Mouse (Mus musculus) cerebellum, adult 2 months (tissue): ENCODE data around the gene Tspo. TPM values are rescaled to one million over a fixed set of nuclear protein-coding genes. Genes with fewer than 3 reads are reported as not detected.

ENCODE experiments used
- DNase-seq, 2 experiments: peaks; one replicate each; pipeline ENCODE4 v3.0.0; 2021
- H3K27ac ChIP-seq: fragments of 200-500 bp; 2 replicates; pipeline ENCODE4 v1.5.1; 2012; ENCODE audit warnings: low read length, control low read depth, inconsistent platforms; ENCODE audit not compliant: insufficient read depth
- H3K27me3 ChIP-seq: fragments of 200-500 bp; 2 replicates; pipeline ENCODE4 v1.6.1; 2012; ENCODE audit warnings: inconsistent platforms, mild to moderate bottlenecking, low read length, moderate library complexity; ENCODE audit not compliant: control insufficient read depth, insufficient read depth
- H3K4me1 ChIP-seq: fragments of 200-500 bp; 2 replicates; pipeline ENCODE4 v1.6.1; 2011; ENCODE audit warnings: low read length; ENCODE audit not compliant: control insufficient read depth, insufficient read depth
- H3K4me3 ChIP-seq: fragments of 200-500 bp; replicated peaks from 2 replicates; pipeline ENCODE3; 2011; ENCODE audit warnings: mild to moderate bottlenecking, low read depth, low read length, control low read depth; ENCODE audit not compliant: insufficient read depth
- CTCF ChIP-seq: fragments of 200-500 bp; IDR thresholded peaks from 2 replicates; pipeline ENCODE4 v1.5.1; 2011; ENCODE audit warnings: low read depth, mild to moderate bottlenecking, control low read depth, low read length, moderate library complexity, borderline replicate concordance; ENCODE audit not compliant: insufficient read depth
- POLR2A ChIP-seq: fragments of 200-500 bp; IDR thresholded peaks from 2 replicates; pipeline ENCODE4 v1.6.1; 2011; ENCODE audit warnings: low read length, control low read depth, borderline replicate concordance; ENCODE audit not compliant: insufficient read depth
- WGBS: fragments of 180-500 bp; shearing (Covaris S2); methylation state at CpG from one replicate; pipeline ENCODE4 v1.1.7; 2018; 5-methylcytosine and 5-hydroxymethylcytosine counted together
- polyA plus RNA-seq: library from polyadenylated mRNA; depleted of rRNA; stranded (reverse); fragments of >200 nt; gene quantifications from 2 replicates; pipeline ENCODE4 v1.2.3, GENCODE M21; 2012

Tspo gene
- polyA plus RNA-seq, 1 experiment, result 12.2 TPM

GRCm38 (mm10) chr15:83574731-83575351 is 11.4 kb downstream of the Tspo start:
- Histone ChIP-seq H3K4me1 (no peaks in the 10 kb centered on the region), H3K4me3 (no peak overlapping the region), H3K27me3 (no peaks in the 10 kb centered on the region), H3K27ac (no peak overlapping the region)
- 71% methylated on average over 6 of the region's 6 CpGs for WGBS
- no peak for TF ChIP-seq POLR2A
- no peak for TF ChIP-seq CTCF
- DNase-seq, result no peak

- WGBS, result 96% methylated on average over 8 of the region's 8 CpGs
- DNase-seq, result no peak
- H3K4me3 ChIP-seq, result no peak overlapping the region
- no peak overlapping the region for H3K27ac ChIP-seq
- H3K4me1 ChIP-seq, result no peaks in the 10 kb centered on the region
- TF ChIP-seq CTCF, result no peak
- no peak for TF ChIP-seq POLR2A
- H3K27me3 ChIP-seq, result no peaks in the 10 kb centered on the region
Measured at GRCm38 (mm10) chr15:83575543-83575942, 12.2 kb downstream of the Tspo start.

- Histone ChIP-seq H3K27ac (no peak overlapping the region), H3K4me3 (no peak overlapping the region), H3K27me3 (no peaks in the 10 kb centered on the region), H3K4me1 (no peaks in the 10 kb centered on the region)
- no peak for DNase-seq
- 92% methylated on average over 9 of the region's 9 CpGs for WGBS
- TF ChIP-seq POLR2A (no peak), CTCF (no peak)
Measured at GRCm38 (mm10) chr15:83576651-83577050, 13.3 kb downstream of the Tspo start.

DNA sequence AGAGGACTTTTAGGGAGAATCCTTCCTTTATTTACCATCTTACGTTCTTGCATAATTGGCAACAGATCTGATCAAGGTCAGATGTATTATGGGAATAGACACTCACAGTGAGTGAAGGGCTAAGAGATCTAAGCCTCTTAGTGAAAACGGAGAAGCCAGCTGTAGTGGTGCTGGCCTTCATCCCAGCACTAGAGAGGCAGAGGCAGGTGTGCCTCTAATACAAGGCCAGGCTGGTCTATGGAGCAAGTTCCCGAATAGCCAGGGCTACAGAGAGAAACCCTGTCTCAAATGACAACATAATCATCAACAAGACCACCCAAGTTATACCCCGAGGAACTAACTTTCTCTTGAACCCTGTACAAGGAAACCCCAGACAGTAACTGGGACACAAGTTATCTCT is 19.5 kb downstream of the Tspo start:
- no peak for DNase-seq
- Histone ChIP-seq H3K4me1 (no peaks in the 10 kb centered on the region), H3K4me3 (no peak overlapping the region), H3K27ac (no peak overlapping the region), H3K27me3 (no peaks in the 10 kb centered on the region)
- TF ChIP-seq POLR2A, result no peak
- 63% methylated on average over 4 of the region's 4 CpGs for WGBS

DNA sequence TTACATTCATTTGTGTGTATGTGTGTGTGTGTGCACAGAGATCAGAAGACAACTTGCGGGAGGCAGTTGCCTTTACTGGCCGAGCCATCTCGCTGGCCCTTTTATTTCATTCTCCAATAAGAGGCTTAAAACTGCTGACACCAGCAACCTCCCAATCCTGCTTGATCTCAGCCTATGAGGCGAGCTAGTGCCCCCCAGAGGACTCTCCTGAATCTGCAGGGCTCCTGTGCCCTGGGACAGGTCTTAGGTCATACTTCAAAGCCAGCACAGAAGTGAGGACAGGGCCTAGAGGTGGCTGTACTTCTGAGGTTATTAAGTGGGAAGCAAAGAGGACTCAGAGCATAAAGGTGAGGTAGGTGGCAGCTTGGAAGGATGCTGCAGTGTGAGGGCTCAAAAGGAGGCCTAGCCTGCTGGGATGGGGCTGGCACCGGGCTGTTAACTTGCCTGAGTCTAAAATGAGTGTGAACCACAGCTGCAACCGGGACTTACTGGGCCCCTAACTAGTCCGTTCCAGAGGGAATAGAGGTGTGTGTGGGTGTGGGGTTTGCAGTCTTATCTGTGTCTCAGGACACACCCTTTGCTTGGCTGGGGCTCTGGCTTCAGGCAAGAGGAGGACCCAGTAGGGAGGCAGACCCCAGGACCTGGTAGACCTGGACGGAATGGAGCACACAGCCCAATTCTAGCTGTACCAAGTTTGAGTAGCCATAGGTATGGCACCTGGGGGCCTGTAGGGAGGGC is 20.2 kb downstream of the Tspo start:
- Histone ChIP-seq H3K4me1 (no peaks in the 10 kb centered on the region), H3K4me3 (no peak overlapping the region), H3K27me3 (no peaks in the 10 kb centered on the region), H3K27ac (no peak overlapping the region)
- TF ChIP-seq CTCF, result peak; percentile 45
- no peak for TF ChIP-seq POLR2A
- no peak for DNase-seq
- WGBS, result 75% methylated on average over 8 of the region's 8 CpGs

DNA sequence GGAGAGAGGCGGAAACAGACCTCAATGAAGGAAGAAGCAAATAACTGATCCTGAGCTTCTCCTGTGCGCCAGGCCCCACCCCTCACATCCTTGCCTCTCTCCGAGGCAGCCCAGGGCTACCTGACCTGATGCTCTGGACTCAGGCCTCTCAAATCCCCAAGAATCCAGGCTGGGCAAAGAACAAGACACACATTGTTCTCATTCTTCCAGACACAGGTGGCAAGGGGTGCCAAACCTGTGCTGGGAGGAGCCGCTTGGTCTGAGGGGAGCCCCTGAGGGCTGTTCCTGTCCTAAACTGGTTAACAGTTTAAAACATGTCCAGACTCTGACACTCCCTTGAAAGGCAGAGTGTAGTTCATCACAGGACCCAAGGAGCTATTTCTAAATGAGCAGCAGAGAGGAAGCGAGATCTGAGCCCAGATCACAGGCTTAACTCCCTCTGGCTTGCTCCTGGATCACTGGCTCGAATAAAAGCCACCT is 21.4 kb downstream of the Tspo start:
- TF ChIP-seq CTCF (no peak), POLR2A (no peak)

GRCm38 (mm10) chr15:83590841-83591240 is 27.4 kb downstream of the Tspo start:
- TF ChIP-seq POLR2A, result no peak
- TF ChIP-seq CTCF, result no peak
- H3K27ac ChIP-seq, result no peak overlapping the region
- H3K4me3 ChIP-seq, result no peak overlapping the region
- H3K4me1 ChIP-seq, result peaks cover 5% of the 10 kb centered on the region; the same call in 1 of the 2 replicates
- WGBS, result 91% methylated on average over 4 of the region's 4 CpGs
- no peaks in the 10 kb centered on the region for H3K27me3 ChIP-seq
- DNase-seq, result no peak

More for the DNA sequence above, 21.4 kb downstream of the Tspo start:
- Histone ChIP-seq H3K27me3 (no peaks in the 10 kb centered on the region), H3K27ac (no peak overlapping the region), H3K4me3 (no peak overlapping the region), H3K4me1 (no peaks in the 10 kb centered on the region)
- DNase-seq, result no peak
- 68% methylated on average over 6 of the region's 6 CpGs for WGBS

DNA sequence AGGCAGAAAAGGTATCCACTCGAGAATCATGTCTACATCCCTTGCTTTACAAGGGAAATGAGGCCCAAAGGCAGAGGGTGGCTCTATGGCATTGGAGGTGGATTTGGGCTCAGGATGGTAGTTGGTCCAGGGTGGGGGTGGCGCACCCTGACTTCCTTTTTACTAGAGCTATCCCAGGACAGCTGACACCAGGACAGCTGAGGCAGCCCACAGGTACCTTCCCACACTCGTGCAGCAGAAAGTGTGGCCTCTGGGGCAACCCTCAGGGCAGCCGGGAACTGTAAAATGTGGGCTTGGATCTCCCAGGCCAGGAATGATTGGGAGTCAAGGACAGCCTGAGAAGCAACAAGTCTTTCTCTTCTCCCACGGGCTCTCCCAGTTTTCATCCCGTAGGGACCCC is 28.4 kb downstream of the Tspo start:
- Histone ChIP-seq H3K27me3 (no peaks in the 10 kb centered on the region), H3K4me3 (no peak overlapping the region), H3K4me1 (peaks cover 5% of the 10 kb centered on the region; the same call in 1 of the 2 replicates), H3K27ac (no peak overlapping the region)
- 72% methylated on average over 6 of the region's 6 CpGs for WGBS
- DNase-seq, result no peak
- TF ChIP-seq POLR2A (no peak), CTCF (no peak)
